Comparison of ENCODE assay signal across 21 mouse cellular contexts in genomic region chr5:66391299-66391698, GRCm38 (mm10).
DNase-seq lines count a peak whose midpoint lies in the region; ATAC-seq and TF ChIP-seq lines count a peak whose summit lies in the region.
"Had no signal": no experiment of that assay in that cellular context is flagged by ENCODE, and none has a peak within 500 bp of the region (broad histone marks: within the 10 kb centered on the region; RNA-seq: fewer than 3 reads in every experiment).

No protein-coding gene starts in this region.

- H3K27ac ChIP-seq in forebrain, postnatal 0 days (ENCODE audit: low read depth, low read length): no peak overlapping the region
- no peak overlapping the region for H3K27ac ChIP-seq in forebrain, embryonic 14.5 days (ENCODE audit: low read depth, low read length)
- H3K27ac ChIP-seq in neural tube, embryonic 13.5 days (replicated peaks): 0 out of 2 replicates have a peak overlapping the region, but pooled peaks have one; percentile 49
- H3K27ac ChIP-seq in neural tube, embryonic 15.5 days (replicated peaks): peak overlapping the region; percentile 51; the same call in 1 of the 2 replicates
- H3K27ac ChIP-seq: embryonic facial prominence, embryonic 10.5 days; heart, adult 2 months; heart, embryonic 15.5 days; hindbrain, embryonic 15.5 days had no signal

- H3K9ac ChIP-seq in forebrain, postnatal 0 days: no peak overlapping the region
- H3K9ac ChIP-seq in forebrain, embryonic 14.5 days (ENCODE audit: low read length): no peak overlapping the region
- no peak overlapping the region for H3K9ac ChIP-seq in neural tube, embryonic 13.5 days
- no peak overlapping the region for H3K9ac ChIP-seq in neural tube, embryonic 15.5 days (replicated peaks)
- H3K9ac ChIP-seq: heart, embryonic 15.5 days; hindbrain, embryonic 15.5 days had no signal

- H3K36me3 ChIP-seq in forebrain, postnatal 0 days (ENCODE audit: insufficient read depth): no peaks in the 10 kb centered on the region
- H3K36me3 ChIP-seq in forebrain, embryonic 14.5 days (ENCODE audit: control insufficient read depth, insufficient read depth, low read length): no peaks in the 10 kb centered on the region
- H3K36me3 ChIP-seq in neural tube, embryonic 13.5 days: no peaks in the 10 kb centered on the region
- no peaks in the 10 kb centered on the region for H3K36me3 ChIP-seq in neural tube, embryonic 15.5 days
- H3K36me3 ChIP-seq: embryonic facial prominence, embryonic 10.5 days; hindbrain, embryonic 15.5 days had no signal

- H3K9me3 ChIP-seq in forebrain, postnatal 0 days (ENCODE audit: low read length): no peaks in the 10 kb centered on the region
- no peaks in the 10 kb centered on the region for H3K9me3 ChIP-seq in forebrain, embryonic 14.5 days (replicated peaks; ENCODE audit: control insufficient read depth, low read length)
- H3K9me3 ChIP-seq in neural tube, embryonic 13.5 days: no peaks in the 10 kb centered on the region
- no peaks in the 10 kb centered on the region for H3K9me3 ChIP-seq in neural tube, embryonic 15.5 days (replicated peaks)
- H3K9me3 ChIP-seq: embryonic facial prominence, embryonic 10.5 days; heart, embryonic 15.5 days; hindbrain, embryonic 15.5 days had no signal

- peak; percentile 34; the same call in 1 of the 2 replicates for ATAC-seq in forebrain, postnatal 0 days
- ATAC-seq in forebrain, embryonic 14.5 days: no peak
- ATAC-seq in neural tube, embryonic 13.5 days (ENCODE audit: low read depth): no peak
- ATAC-seq in neural tube, embryonic 15.5 days (ENCODE audit: low FRiP score): no peak
- ATAC-seq: activated CD4-positive, CD25-positive, alpha-beta regulatory T cell, adult 4 months; forebrain, embryonic 16.5 days had no signal

- no peak overlapping the region for H3K4me2 ChIP-seq in forebrain, postnatal 0 days (ENCODE audit: low read depth)
- H3K4me2 ChIP-seq in forebrain, embryonic 14.5 days (ENCODE audit: low read length): no peak overlapping the region
- no peak overlapping the region for H3K4me2 ChIP-seq in neural tube, embryonic 13.5 days
- H3K4me2 ChIP-seq in neural tube, embryonic 15.5 days: no peak overlapping the region
- H3K4me2 ChIP-seq: heart, embryonic 11.5 days; heart, embryonic 15.5 days; hindbrain, embryonic 15.5 days had no signal

- H3K4me3 ChIP-seq in forebrain, postnatal 0 days (ENCODE audit: low read depth, low read length): no peak overlapping the region
- no peak overlapping the region for H3K4me3 ChIP-seq in forebrain, embryonic 14.5 days (ENCODE audit: low read depth, low read length)
- H3K4me3 ChIP-seq in neural tube, embryonic 13.5 days: no peak overlapping the region
- no peak overlapping the region for H3K4me3 ChIP-seq in neural tube, embryonic 15.5 days (replicated peaks)
- H3K4me3 ChIP-seq: embryonic facial prominence, embryonic 10.5 days; heart, adult 2 months; heart, embryonic 15.5 days; hindbrain, embryonic 15.5 days had no signal

- 41% methylated on average over 5 of the region's 5 CpGs for WGBS in forebrain, postnatal 0 days
- 43% methylated on average over 5 of the region's 5 CpGs for WGBS in forebrain, embryonic 14.5 days
- 60% methylated on average over 5 of the region's 5 CpGs for WGBS in neural tube, embryonic 13.5 days
- WGBS in neural tube, embryonic 15.5 days: 50% methylated on average over 5 of the region's 5 CpGs

- no peaks in the 10 kb centered on the region for H3K4me1 ChIP-seq in forebrain, postnatal 0 days (ENCODE audit: insufficient read depth)
- peaks cover 3% of the 10 kb centered on the region; the same call in 1 of the 2 replicates for H3K4me1 ChIP-seq in forebrain, embryonic 14.5 days (ENCODE audit: control insufficient read depth, insufficient read depth, low read length)
- H3K4me1 ChIP-seq in neural tube, embryonic 13.5 days (replicated peaks): peaks cover 51% of the 10 kb centered on the region
- peaks cover 42% of the 10 kb centered on the region for H3K4me1 ChIP-seq in neural tube, embryonic 15.5 days
- H3K4me1 ChIP-seq: heart, embryonic 15.5 days had no signal

- no peaks in the 10 kb centered on the region for H3K27me3 ChIP-seq in forebrain, postnatal 0 days (ENCODE audit: insufficient read depth, low read length)
- no peaks in the 10 kb centered on the region for H3K27me3 ChIP-seq in forebrain, embryonic 14.5 days (replicated peaks; ENCODE audit: control insufficient read depth, insufficient read depth, low read length)
- no peaks in the 10 kb centered on the region for H3K27me3 ChIP-seq in neural tube, embryonic 13.5 days
- H3K27me3 ChIP-seq in neural tube, embryonic 15.5 days (replicated peaks): no peaks in the 10 kb centered on the region
- H3K27me3 ChIP-seq: heart, embryonic 15.5 days; hindbrain, embryonic 15.5 days had no signal

- no peak for TF ChIP-seq CTCF in forebrain, postnatal 0 days (IDR thresholded peaks at IDR 0.05; ENCODE audit: low read depth)

- no peak for DNase-seq in forebrain, postnatal 0 days
- no peak for DNase-seq in forebrain, embryonic 14.5 days (ENCODE audit: low spot score)
- DNase-seq in kidney, adult 8-10 months: peak; percentile 37 to 60
- DNase-seq in kidney, postnatal 10 days: no peak
- DNase-seq in neural tube, embryonic 10.5 days (ENCODE audit: extremely low spot score, low spot score): no peak
- no peak for DNase-seq in adipocyte (ENCODE audit: low spot score)
- DNase-seq: adrenal gland, adult 2 months; adrenal gland, postnatal 25 days; cerebellum, adult 2 months; cerebellum, postnatal 10 days; gastrocnemius, postnatal 14 days; heart, adult 2 months; heart, postnatal 14 days had no signal

Comparison
In these comparisons a context has a peak if more than half of its experiments do, and no peak if none do; other contexts are left out.
1. DNase-seq: peak in kidney, adult 8-10 months (2 of 2); none in forebrain, postnatal 0 days (single experiment), forebrain, embryonic 14.5 days (single experiment), kidney, postnatal 10 days (single experiment), neural tube, embryonic 10.5 days (single experiment) and adipocyte (single experiment).
2. H3K27ac ChIP-seq: peak in neural tube, embryonic 13.5 days (single experiment) and neural tube, embryonic 15.5 days (single experiment); none in forebrain, postnatal 0 days (single experiment) and forebrain, embryonic 14.5 days (single experiment).